Mouse (Mus musculus): ENCODE results near the gene Slco1a5.

GRCm38 (mm10) chr6:142185868-142186415, 136.8 kb downstream of the Slco1a5 start:
- TF ChIP-seq EP300 (IDR thresholded peaks at IDR 0.05; ENCODE audit: low read depth), result no peak
- TF ChIP-seq CTCF (IDR thresholded peaks at IDR 0.05; ENCODE audit: low read depth), result no peak

Data from liver, postnatal 0 days (tissue).